In genomic region chr6:146249096-146249495, GRCm38 (mm10) we compare ENCODE assay signal across 30 mouse cellular contexts.
"Had no signal": no experiment of that assay in that cellular context is flagged by ENCODE, and none has a peak within 500 bp of the region (broad histone marks: within the 10 kb centered on the region; RNA-seq: fewer than 3 reads in every experiment).

No protein-coding gene starts in this region.

- H3K4me2 ChIP-seq: limb, embryonic 12.5 days; limb, embryonic 13.5 days; limb, embryonic 15.5 days; liver, embryonic 11.5 days; liver, embryonic 12.5 days; liver, embryonic 13.5 days; lung, embryonic 14.5 days; lung, embryonic 15.5 days; midbrain, embryonic 12.5 days; midbrain, embryonic 13.5 days had no signal

- H3K27ac ChIP-seq: left cerebral cortex, adult 2 months; limb, embryonic 12.5 days; limb, embryonic 13.5 days; limb, embryonic 15.5 days; liver, embryonic 12.5 days; liver, embryonic 13.5 days; liver, embryonic 14.5 days; liver, embryonic 15.5 days; lung, embryonic 15.5 days; macrophage; midbrain, embryonic 10.5 days; midbrain, embryonic 12.5 days; midbrain, embryonic 13.5 days had no signal

- H3K9ac ChIP-seq: limb, embryonic 12.5 days; limb, embryonic 13.5 days; limb, embryonic 15.5 days; liver, embryonic 12.5 days; liver, embryonic 13.5 days; liver, embryonic 14.5 days; liver, embryonic 15.5 days; liver, postnatal 0 days; lung, embryonic 14.5 days; lung, embryonic 15.5 days; midbrain, embryonic 12.5 days; midbrain, embryonic 13.5 days had no signal

- DNase-seq: left cerebral cortex, postnatal 4 days; liver; liver, embryonic 13.5 days; liver, postnatal 0 days; lung, adult 18-20 months; lung, adult 2 months; lung, embryonic 14.5 days; lung, postnatal 10 days; lung, postnatal 14 days; lung, postnatal 36 days; lung, postnatal 4 days; midbrain, embryonic 14.5 days had no signal

- H3K4me1 ChIP-seq: limb, embryonic 15.5 days; lung, embryonic 15.5 days; midbrain, embryonic 12.5 days; midbrain, embryonic 13.5 days had no signal

- H3K4me3 ChIP-seq: left cerebral cortex, adult 2 months; limb, embryonic 10.5 days; limb, embryonic 12.5 days; limb, embryonic 13.5 days; limb, embryonic 15.5 days; liver, embryonic 12.5 days; liver, embryonic 13.5 days; liver, embryonic 15.5 days; lung, embryonic 15.5 days; megakaryocyte, embryonic 14.5 days; midbrain, embryonic 10.5 days; midbrain, embryonic 12.5 days; midbrain, embryonic 13.5 days; myocyte had no signal

- H3K9me3 ChIP-seq: limb, embryonic 10.5 days; limb, embryonic 12.5 days; limb, embryonic 13.5 days; limb, embryonic 15.5 days; liver, embryonic 13.5 days; liver, embryonic 15.5 days; lung, embryonic 15.5 days; midbrain, embryonic 10.5 days; midbrain, embryonic 12.5 days; midbrain, embryonic 13.5 days had no signal

- H3K27me3 ChIP-seq: limb, embryonic 12.5 days; limb, embryonic 13.5 days; limb, embryonic 15.5 days; liver, embryonic 12.5 days; liver, embryonic 13.5 days; liver, embryonic 15.5 days; lung, embryonic 15.5 days; megakaryocyte, embryonic 14.5 days; midbrain, embryonic 12.5 days; midbrain, embryonic 13.5 days had no signal

- H3K36me3 ChIP-seq: limb, embryonic 10.5 days; limb, embryonic 12.5 days; limb, embryonic 13.5 days; limb, embryonic 15.5 days; liver, embryonic 12.5 days; liver, embryonic 13.5 days; liver, embryonic 15.5 days; lung, embryonic 15.5 days; midbrain, embryonic 10.5 days; midbrain, embryonic 12.5 days; midbrain, embryonic 13.5 days had no signal

- ATAC-seq: liver, embryonic 12.5 days; liver, postnatal 0 days; lung, postnatal 0 days; midbrain, embryonic 13.5 days; midbrain, embryonic 16.5 days had no signal
